Mouse (Mus musculus) C2C12 (cell line): ENCODE measurements around the gene Cabin1.

Experiments
- CEBPB ChIP-seq: IDR thresholded peaks from one replicate; pipeline ENCODE4 v1.6.1; 2011; ENCODE audit warnings: low read depth, mild to moderate bottlenecking, control low read depth, moderate library complexity
- CTCF ChIP-seq: IDR thresholded peaks from one replicate; pipeline ENCODE4 v1.5.1; 2011; ENCODE audit not compliant: control insufficient read depth, insufficient read depth, insufficient read length
- FOSL1 ChIP-seq: IDR thresholded peaks from one replicate; pipeline ENCODE4 v1.8.0; 2011; ENCODE audit warnings: mild to moderate bottlenecking, low read length; ENCODE audit not compliant: poor library complexity, insufficient read depth, severe bottlenecking
- MAX ChIP-seq: IDR thresholded peaks from one replicate; pipeline ENCODE4 v1.6.1; 2011; ENCODE audit warnings: mild to moderate bottlenecking, control low read depth
- MYOD1 ChIP-seq: IDR thresholded peaks from one replicate; pipeline ENCODE4 v1.6.1; 2011; ENCODE audit warnings: low read depth; ENCODE audit not compliant: control insufficient read depth, insufficient read length
- MYOG ChIP-seq: IDR thresholded peaks from one replicate; pipeline ENCODE4 v1.6.1; 2011; ENCODE audit not compliant: control insufficient read depth, insufficient read length; ENCODE audit errors: extremely low read depth
- USF1 ChIP-seq: IDR thresholded peaks from one replicate; pipeline ENCODE4 v1.6.1; 2011; ENCODE audit warnings: low read depth, mild to moderate bottlenecking, control low read depth, moderate library complexity

DNA sequence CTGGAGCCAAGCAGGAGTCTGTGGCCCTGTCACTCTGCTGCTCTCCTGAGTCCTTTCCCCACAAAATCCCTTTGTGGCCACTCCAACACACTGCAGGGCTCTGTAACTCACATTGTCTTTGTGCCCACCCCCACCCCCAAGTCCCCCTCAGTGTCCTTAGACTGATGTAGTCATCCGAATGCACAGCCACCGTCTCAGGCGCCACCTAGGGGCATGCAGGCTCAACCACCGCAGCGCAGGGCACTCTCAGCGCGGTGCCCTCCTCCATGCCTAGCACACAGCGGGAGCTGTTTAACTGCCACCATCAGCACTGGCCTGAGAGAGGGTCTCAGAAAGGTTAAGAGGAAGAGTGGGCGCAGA is 55.5 kb downstream of the Cabin1 start:
- TF ChIP-seq CTCF: peak; percentile 59
- no peak for TF ChIP-seq CEBPB
- TF ChIP-seq USF1: no peak
- TF ChIP-seq FOSL1: no peak
- no peak for TF ChIP-seq MYOG
- no peak for TF ChIP-seq MYOD1
- no peak for TF ChIP-seq MAX
